Mouse (Mus musculus) CH12.LX (cell line): Measurements from ENCODE around the gene Ankfn1. TPM values are rescaled to one million over a fixed set of nuclear protein-coding genes. Genes with fewer than 3 reads are reported as not detected.

Experiments used
- DNase-seq: peaks from one replicate; pipeline ENCODE4 v3.0.0-alpha.2; 2013; ENCODE audit errors: extremely low read depth
- H3K27ac ChIP-seq: 2 replicates; pipeline ENCODE4 v1.5.1; 2012; ENCODE audit warnings: low read depth, mild to moderate bottlenecking, control low read depth, moderate library complexity; ENCODE audit not compliant: insufficient read depth
- H3K27me3 ChIP-seq: replicated peaks from 2 replicates; pipeline ENCODE3; 2012; ENCODE audit warnings: inconsistent platforms
- H3K36me3 ChIP-seq, 2 experiments: replicated peaks in 1 of 2; 2 replicates each; pipeline versions ENCODE3 to v1.6.1; 2012; ENCODE audit warnings: inconsistent platforms in 1 of 2, low read length in 1 of 2, mild to moderate bottlenecking in 1 of 2, mixed read lengths in 1 of 2, moderate library complexity in 1 of 2; ENCODE audit not compliant: control insufficient read depth in 1 of 2, insufficient read depth in 1 of 2
- H3K4me1 ChIP-seq, 2 experiments: 2 replicates each; pipeline ENCODE4 v1.6.1; 2012; ENCODE audit warnings: inconsistent platforms in 1 of 2, moderate library complexity in 1 of 2; ENCODE audit not compliant: insufficient read depth in 2 of 2, control insufficient read depth in 1 of 2
- H3K4me2 ChIP-seq: 2 replicates; pipeline ENCODE4 v1.6.1; 2012; ENCODE audit warnings: low read depth, mild to moderate bottlenecking, control low read depth; ENCODE audit not compliant: poor library complexity, insufficient read depth, severe bottlenecking
- H3K4me3 ChIP-seq, 3 experiments: fragments of 150-350 bp in 1 of 3; sonication (generic) in 1 of 3; replicated peaks in 1 of 3; 2 replicates each; pipeline versions ENCODE3 to v1.5.1; 2011 to 2012; ENCODE audit warnings: low read depth in 2 of 3, low read length in 2 of 3, mild to moderate bottlenecking in 2 of 3, moderate library complexity in 2 of 3, control low read depth in 1 of 3, improper control_type of control experiment in 1 of 3, inconsistent platforms in 1 of 3, mixed read lengths in 1 of 3; ENCODE audit not compliant: poor library complexity in 1 of 3
- H3K79me2 ChIP-seq: replicated peaks from 2 replicates; pipeline ENCODE4 v1.6.1; 2012; ENCODE audit warnings: mild to moderate bottlenecking, moderate library complexity; ENCODE audit not compliant: control insufficient read depth, poor library complexity, insufficient read depth, severe bottlenecking; ENCODE audit errors: extremely low read depth
- H3K9ac ChIP-seq: 2 replicates; pipeline ENCODE4 v1.6.1; 2012; ENCODE audit warnings: low read depth, mild to moderate bottlenecking, control low read depth, moderate library complexity; ENCODE audit not compliant: insufficient read depth
- H3K9me3 ChIP-seq: replicated peaks from 2 replicates; pipeline ENCODE3; 2012; ENCODE audit warnings: low read length, inconsistent platforms, mixed read lengths
- CHD1 ChIP-seq: IDR thresholded peaks from 2 replicates; pipeline ENCODE4 v1.6.1; 2012; ENCODE audit warnings: low read depth, low read length, improper control_type of control experiment, inconsistent platforms
- CHD2 ChIP-seq: IDR thresholded peaks from 2 replicates; pipeline ENCODE4 v1.6.1; 2011; ENCODE audit warnings: low read length, improper control_type of control experiment
- CTCF ChIP-seq, 2 experiments: IDR thresholded peaks in 1 of 2; conservative IDR thresholded peaks in 1 of 2; 2 replicates each; pipeline ENCODE4 v1.5.1; 2011 to 2012; ENCODE audit warnings: low read depth in 2 of 2, low read length in 2 of 2, improper control_type of control experiment in 1 of 2, inconsistent platforms in 1 of 2, mild to moderate bottlenecking in 1 of 2, moderate library complexity in 1 of 2
- E2F4 ChIP-seq: IDR thresholded peaks from 2 replicates; pipeline ENCODE4 v1.6.1; 2011; ENCODE audit warnings: low read depth, low read length, improper control_type of control experiment; ENCODE audit not compliant: insufficient replicate concordance
- ELF1 ChIP-seq: IDR thresholded peaks from 2 replicates; pipeline ENCODE4 v1.6.1; 2014; ENCODE audit warnings: low read depth, mild to moderate bottlenecking, inconsistent platforms, low read length, improper control_type of control experiment
- ETS1 ChIP-seq: conservative IDR thresholded peaks from 2 replicates; pipeline ENCODE4 v1.6.1; 2012; ENCODE audit warnings: low read depth, mild to moderate bottlenecking, inconsistent platforms, low read length, improper control_type of control experiment, moderate library complexity
- HCFC1 ChIP-seq: IDR thresholded peaks from 2 replicates; pipeline ENCODE4 v1.6.1; 2012; ENCODE audit warnings: low read depth, mild to moderate bottlenecking, inconsistent platforms, low read length, improper control_type of control experiment
- IRF4 ChIP-seq: IDR thresholded peaks from 2 replicates; pipeline ENCODE4 v1.6.1; 2014; ENCODE audit warnings: low read depth, mild to moderate bottlenecking, inconsistent platforms, low read length, improper control_type of control experiment
- JUND ChIP-seq: conservative IDR thresholded peaks from 2 replicates; pipeline ENCODE4 v1.6.1; 2011; ENCODE audit warnings: low read depth, low read length, improper control_type of control experiment
- KAT2A ChIP-seq: IDR thresholded peaks from 2 replicates; pipeline ENCODE4 v1.6.1; 2012; ENCODE audit warnings: low read length, improper control_type of control experiment, inconsistent platforms; ENCODE audit not compliant: insufficient replicate concordance
- MAFK ChIP-seq: IDR thresholded peaks from 2 replicates; pipeline ENCODE4 v1.6.1; 2011; ENCODE audit warnings: low read length, improper control_type of control experiment; ENCODE audit not compliant: insufficient replicate concordance
- MAX ChIP-seq: IDR thresholded peaks from 2 replicates; pipeline ENCODE4 v1.6.1; 2011; ENCODE audit warnings: low read length, improper control_type of control experiment
- MAZ ChIP-seq: IDR thresholded peaks from 2 replicates; pipeline ENCODE4 v1.6.1; 2012; ENCODE audit warnings: low read depth, mild to moderate bottlenecking, inconsistent platforms, low read length, improper control_type of control experiment, moderate library complexity
- MEF2A ChIP-seq: IDR thresholded peaks from 2 replicates; pipeline ENCODE4 v1.6.1; 2014; ENCODE audit warnings: low read depth, mild to moderate bottlenecking, inconsistent platforms, low read length, improper control_type of control experiment, borderline replicate concordance
- MXI1 ChIP-seq: IDR thresholded peaks from 2 replicates; pipeline ENCODE4 v1.6.1; 2011; ENCODE audit warnings: mild to moderate bottlenecking, low read depth, low read length, improper control_type of control experiment
- MYC ChIP-seq: IDR thresholded peaks from 2 replicates; pipeline ENCODE4 v1.6.1; 2011; ENCODE audit warnings: low read depth, mild to moderate bottlenecking, improper control_type of control experiment, low read length
- POLR2A ChIP-seq: IDR thresholded peaks from 2 replicates; pipeline ENCODE4 v1.6.1; 2011; ENCODE audit warnings: low read depth, mild to moderate bottlenecking, improper control_type of control experiment, low read length
- RAD21 ChIP-seq: IDR thresholded peaks from 2 replicates; pipeline ENCODE4 v1.6.1; 2011; ENCODE audit warnings: low read depth, mild to moderate bottlenecking, low read length, improper control_type of control experiment, moderate library complexity
- TBP ChIP-seq: conservative IDR thresholded peaks from 2 replicates; pipeline ENCODE4 v1.6.1; 2011; ENCODE audit warnings: low read depth, low read length, improper control_type of control experiment
- USF2 ChIP-seq: conservative IDR thresholded peaks from 2 replicates; pipeline ENCODE4 v1.6.1; 2011; ENCODE audit warnings: low read depth, low read length, improper control_type of control experiment
- ZKSCAN1 ChIP-seq: IDR thresholded peaks from 2 replicates; pipeline ENCODE4 v1.6.1; 2012; ENCODE audit warnings: low read depth, inconsistent platforms, low read length, improper control_type of control experiment, borderline replicate concordance
- ZNF384 ChIP-seq: IDR thresholded peaks from 2 replicates; pipeline ENCODE4 v1.6.1; 2012; ENCODE audit warnings: low read depth, low read length, improper control_type of control experiment, inconsistent platforms
- dilution Hi-C: fragments of 300-500 bp; cut with MboI; formaldehyde crosslinking; loops from 2 replicates; pipeline ENCODE4 v1.14.3; 2020; ENCODE audit warnings: low sequenced_read_pairs; ENCODE audit not compliant: extremely low pct_unique_long_range_greater_than_20kb, extremely low pct_ligation_motif_present
- in situ Hi-C: fragments of 300-500 bp; cut with MboI; formaldehyde crosslinking; loops from 3 replicates; pipeline ENCODE4 v1.14.3; 2019; ENCODE audit warnings: low sequenced_read_pairs, low pct_ligation_motif_present, low pct_unique_long_range_greater_than_20kb, mixed read lengths
- polyA plus RNA-seq: library from polyadenylated mRNA; unstranded; fragments of >175 nt; gene quantifications from 2 replicates; pipeline ENCODE4 v1.2.1, GENCODE M21; 2012; ENCODE audit warnings: low read depth; ENCODE audit not compliant: insufficient read length
- total RNA-seq, 2 experiments: library from RNA; depleted of rRNA; stranded (reverse); fragments of 300-350 nt in 1 of 2; fragments of >200 nt in 1 of 2; gene quantifications; 2 replicates each; pipeline ENCODE4 v1.2.3; 2012 to 2014

Ankfn1 gene
- total and polyA plus RNA-seq, 3 experiments, result not detected

DNA sequence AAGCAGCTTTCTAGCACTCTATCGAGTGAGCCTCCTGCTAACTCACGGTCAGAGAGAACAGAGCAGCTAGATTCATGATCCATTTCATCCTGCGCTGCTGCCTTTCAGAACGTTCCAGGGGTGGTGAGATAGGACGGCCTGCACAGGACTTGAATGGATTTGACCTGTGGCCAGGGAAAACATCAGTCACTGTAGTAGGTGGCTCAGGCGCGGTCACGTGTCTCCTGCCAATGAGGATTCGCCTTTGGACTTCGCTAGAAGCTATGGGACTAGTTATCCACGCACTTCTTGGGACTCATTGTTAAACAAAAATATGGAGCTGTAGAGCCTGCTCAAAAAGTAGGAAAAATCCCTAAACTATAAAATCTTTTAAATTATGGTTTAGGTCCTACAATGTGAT lies 226.0 kb downstream of the Ankfn1 start:
- Histone ChIP-seq H3K9ac (no peak overlapping the region), H3K9me3 (no peaks in the 10 kb centered on the region), H3K27me3 (no peaks in the 10 kb centered on the region), H3K79me2 (no peaks in the 10 kb centered on the region), H3K4me3 (no peak overlapping the region), H3K27ac (no peak overlapping the region), H3K36me3 (no peaks in the 10 kb centered on the region), H3K4me2 (no peak overlapping the region), H3K4me1 (peaks cover 0 to 7% of the 10 kb centered on the region in 2 experiments; a peak in 2 of 4 replicates)
- dilution Hi-C loops, result no loop called here
- no peak for TF ChIP-seq CHD1
- no peak for TF ChIP-seq MAX
- TF ChIP-seq ZNF384, result no peak
- TF ChIP-seq IRF4, result no peak
- no peak for TF ChIP-seq E2F4
- no peak for TF ChIP-seq CTCF (conservative IDR thresholded peaks at IDR 0.05 in 1 of 2, IDR thresholded peaks at IDR 0.05 in 1 of 2; ENCODE audit: low read depth in 2 of 2, low read length in 2 of 2)
- no peak for TF ChIP-seq RAD21
- no peak for TF ChIP-seq MAZ
- TF ChIP-seq CHD2, result no peak
- TF ChIP-seq MAFK, result no peak
- no peak for TF ChIP-seq ETS1
- TF ChIP-seq ZKSCAN1, result no peak
- no peak for TF ChIP-seq TBP
- TF ChIP-seq MEF2A, result no peak
- no peak for TF ChIP-seq POLR2A
- no peak for TF ChIP-seq HCFC1
- DNase-seq, result no peak
- in situ Hi-C loops, result no loop called here

GRCm38 (mm10) chr11:89550921-89551320 lies 226.5 kb downstream of the Ankfn1 start:
- Histone ChIP-seq H3K79me2 (no peaks in the 10 kb centered on the region), H3K9me3 (no peaks in the 10 kb centered on the region), H3K4me3 (no peak overlapping the region), H3K27me3 (no peaks in the 10 kb centered on the region), H3K9ac (no peak overlapping the region), H3K36me3 (no peaks in the 10 kb centered on the region)
- no peak for DNase-seq
- TF ChIP-seq HCFC1, result no peak
- no peak for TF ChIP-seq RAD21
- TF ChIP-seq ELF1, result no peak
- no peak for TF ChIP-seq USF2
- TF ChIP-seq CHD1, result no peak
- no peak for TF ChIP-seq CHD2
- TF ChIP-seq MYC, result no peak
- TF ChIP-seq MEF2A, result no peak
- TF ChIP-seq POLR2A, result no peak
- TF ChIP-seq KAT2A, result no peak
- TF ChIP-seq JUND, result no peak
- TF ChIP-seq MAX, result no peak
- no peak for TF ChIP-seq MXI1
- TF ChIP-seq, all 38 proteins: peak for 0
- dilution Hi-C loops (no loop called here), in situ Hi-C loops (no loop called here)
- no peak overlapping the region for H3K27ac ChIP-seq
- H3K4me1 ChIP-seq, result peaks cover 0 to 9% of the 10 kb centered on the region in 2 experiments; a peak in 2 of 4 replicates
- H3K4me2 ChIP-seq, result no peak overlapping the region
